Mouse (Mus musculus) liver, embryonic 12.5 days (tissue): Measurements from ENCODE around the gene Hectd4. TPM values are rescaled to one million over a fixed set of nuclear protein-coding genes. Genes with fewer than 3 reads are reported as not detected.
A peak's percentile ranks its signal among the peaks of the same experiment; 100 is the strongest.

Source experiments
- ATAC-seq: fragments of 200-750 bp; cut with Nextera tagmentation; 2 replicates; pipeline ENCODE4 v1.8.0; 2017; ENCODE audit warnings: moderate number of reproducible peaks, mild to moderate bottlenecking, moderate library complexity
- H3K27ac ChIP-seq: fragments of 300-500 bp; sonication (generic); 2 replicates; pipeline ENCODE4 v1.5.1; 2016; ENCODE audit warnings: mild to moderate bottlenecking
- H3K27me3 ChIP-seq: fragments of 300-500 bp; sonication (generic); replicated peaks from 2 replicates; pipeline ENCODE4 v1.6.1; 2016; ENCODE audit warnings: mild to moderate bottlenecking, moderate library complexity
- H3K36me3 ChIP-seq: fragments of 300-500 bp; sonication (generic); 2 replicates; pipeline ENCODE4 v1.6.1; 2016; ENCODE audit warnings: mild to moderate bottlenecking, moderate library complexity
- H3K4me1 ChIP-seq: fragments of 300-500 bp; sonication (generic); 2 replicates; pipeline ENCODE4 v1.6.1; 2016
- H3K4me2 ChIP-seq: fragments of 300-500 bp; sonication (generic); 2 replicates; pipeline ENCODE4 v1.6.1; 2016; ENCODE audit warnings: mild to moderate bottlenecking, moderate library complexity
- H3K4me3 ChIP-seq: fragments of 300-500 bp; sonication (generic); 2 replicates; pipeline ENCODE4 v1.5.1; 2016; ENCODE audit warnings: mild to moderate bottlenecking, moderate library complexity
- H3K9ac ChIP-seq: fragments of 300-500 bp; sonication (generic); 2 replicates; pipeline ENCODE4 v1.6.1; 2016; ENCODE audit warnings: mild to moderate bottlenecking, moderate library complexity
- H3K9me3 ChIP-seq: fragments of 300-500 bp; sonication (generic); replicated peaks from 2 replicates; pipeline ENCODE4 v1.6.1; 2016; ENCODE audit warnings: mild to moderate bottlenecking, moderate library complexity
- WGBS: fragments of 180-500 bp; shearing (Covaris S2); methylation state at CpG from one replicate; pipeline ENCODE4 v1.1.7; 2016; ENCODE audit not compliant: insufficient replicate concordance; 5-methylcytosine and 5-hydroxymethylcytosine counted together
- polyA plus RNA-seq: library from polyadenylated mRNA; unstranded; fragments of >200 nt; fragmentation: Nextera tagmentation; extraction: Ambion mirVana; gene quantifications from 2 replicates; pipeline ENCODE4 v1.2.1, GENCODE M21; 2016

Hectd4 gene
- polyA plus RNA-seq: 13.3 and 14.4 TPM in 2 replicates

DNA sequence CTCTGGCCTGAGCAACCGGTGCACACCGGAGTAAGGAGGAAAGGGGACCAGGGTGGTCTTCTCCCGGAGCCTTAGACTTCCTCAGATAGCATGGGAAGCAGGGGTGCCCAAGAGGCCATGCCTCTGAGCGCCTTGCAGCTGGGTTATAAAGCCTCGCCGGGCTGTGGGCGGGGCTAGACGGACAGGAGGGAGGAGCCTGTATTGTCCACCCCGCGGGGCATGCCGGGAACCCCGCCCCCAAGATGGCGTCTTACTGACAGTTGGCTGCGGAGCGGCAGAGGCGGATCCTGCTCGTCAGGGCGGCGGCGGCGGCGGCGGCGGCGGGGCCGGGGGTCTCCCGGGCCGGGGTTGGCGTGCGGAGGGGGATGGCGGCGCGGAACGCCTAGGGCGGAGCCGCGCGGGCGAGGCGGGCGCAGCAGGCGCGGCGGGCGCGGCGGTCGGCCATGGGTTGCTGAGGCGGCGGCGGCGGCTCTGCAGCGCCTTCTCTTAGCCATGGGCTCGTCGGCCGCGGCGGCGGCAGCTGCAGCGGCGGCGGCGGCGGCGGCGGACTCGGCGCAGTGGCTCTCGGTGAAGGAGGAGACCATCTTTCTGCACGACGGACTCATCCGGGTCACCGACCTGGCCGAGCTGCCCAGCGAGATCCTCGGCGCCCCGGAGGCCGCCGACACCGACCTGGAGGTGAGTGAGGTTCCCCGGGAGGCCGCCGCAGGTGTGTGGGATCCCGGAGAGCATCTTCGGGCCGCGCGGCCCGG lies at the start of gene Hectd4:
TSS of gene Hectd4 (plus strand) at position 240 of the 752 bp plus-strand sequence.
- Histone ChIP-seq H3K4me2 (peak within 1 kb of the TSS; percentile 80), H3K27ac (peak within 1 kb of the TSS; percentile 98), H3K36me3 (peaks cover 6% of the 10 kb centered on the region), H3K9me3 (no peaks in the 10 kb centered on the region), H3K4me1 (peaks cover 72% of the 10 kb centered on the region), H3K27me3 (no peaks in the 10 kb centered on the region), H3K9ac (peak within 1 kb of the TSS; percentile 99), H3K4me3 (peak within 1 kb of the TSS; percentile 97)
- peak; percentile 36 for ATAC-seq
- under 1% methylated on average over 59 of the region's 90 CpGs for WGBS

DNA sequence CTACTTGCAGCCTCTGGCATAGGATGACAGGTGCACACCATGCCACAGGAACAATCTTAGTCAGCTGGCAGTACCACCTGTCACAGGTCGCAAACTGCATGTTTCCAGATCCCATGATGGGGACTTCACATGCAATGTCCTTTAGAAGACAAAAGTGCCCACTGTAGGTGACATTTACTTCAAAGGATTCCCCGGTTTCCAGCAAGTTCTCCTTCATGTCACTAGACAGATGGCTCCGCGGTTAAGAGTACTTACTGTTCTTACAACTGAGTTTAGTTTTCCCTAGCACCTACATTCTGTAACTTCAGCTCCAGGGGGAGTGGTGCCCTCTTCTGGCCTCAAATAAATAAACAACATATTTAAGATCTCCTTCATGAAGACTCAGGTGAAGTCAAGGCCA lies 47.2 kb upstream of the Hectd4 start:
- Histone ChIP-seq H3K9ac (no peak overlapping the region), H3K9me3 (no peaks in the 10 kb centered on the region), H3K27ac (no peak overlapping the region), H3K4me2 (no peak overlapping the region), H3K4me3 (no peak overlapping the region), H3K36me3 (peaks cover 62% of the 10 kb centered on the region), H3K4me1 (peaks cover 30% of the 10 kb centered on the region; the same call in 1 of the 2 replicates), H3K27me3 (no peaks in the 10 kb centered on the region)
- ATAC-seq: no peak
- WGBS: 84% methylated on average over 4 of the region's 4 CpGs

DNA sequence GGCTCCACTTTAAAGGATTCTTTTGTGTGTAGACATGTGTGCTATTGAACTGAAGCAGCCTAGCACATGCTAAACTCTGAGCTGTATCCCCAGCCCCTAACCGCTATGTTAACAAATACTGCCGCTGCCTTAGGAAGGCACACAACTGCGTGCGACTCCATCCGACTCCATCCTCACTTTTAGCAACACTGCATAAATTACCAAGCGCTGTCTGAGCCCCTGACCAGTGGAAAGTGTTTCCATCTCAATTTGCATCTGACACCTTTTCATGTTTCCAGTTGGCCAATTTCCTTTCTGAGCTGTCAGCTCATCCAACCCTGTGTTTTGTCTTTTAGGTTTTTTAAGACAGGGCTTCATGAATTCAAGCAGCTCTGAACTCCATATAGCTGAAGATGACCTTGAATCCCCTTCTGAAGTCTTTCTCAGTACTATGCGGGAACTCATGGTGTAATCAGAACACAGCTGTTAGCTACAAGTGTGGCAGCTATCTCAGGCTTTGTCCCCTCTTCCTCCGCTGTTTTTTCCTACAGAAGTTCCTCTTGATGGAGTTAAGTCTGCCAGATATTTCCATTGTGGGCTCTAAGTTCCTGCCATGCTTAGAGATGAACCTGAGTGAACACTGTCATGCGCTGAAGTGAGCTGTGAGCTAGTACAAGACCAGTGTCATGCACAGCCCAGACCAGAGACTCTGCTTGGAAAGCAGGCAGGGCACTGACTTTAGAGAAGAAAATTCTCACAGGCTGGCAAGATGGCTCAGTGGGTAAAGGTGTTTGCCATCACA lies 40.8 kb upstream of the Hectd4 start:
- Histone ChIP-seq H3K36me3 (peaks cover 22% of the 10 kb centered on the region), H3K9ac (no peak overlapping the region), H3K4me2 (no peak overlapping the region), H3K4me3 (no peak overlapping the region), H3K9me3 (no peaks in the 10 kb centered on the region), H3K4me1 (peaks cover 81% of the 10 kb centered on the region), H3K27me3 (no peaks in the 10 kb centered on the region), H3K27ac (0 out of 2 replicates have a peak overlapping the region, but pooled peaks have one; percentile 11)
- ATAC-seq: no peak
- 73% methylated on average over 9 of the region's 9 CpGs for WGBS

DNA sequence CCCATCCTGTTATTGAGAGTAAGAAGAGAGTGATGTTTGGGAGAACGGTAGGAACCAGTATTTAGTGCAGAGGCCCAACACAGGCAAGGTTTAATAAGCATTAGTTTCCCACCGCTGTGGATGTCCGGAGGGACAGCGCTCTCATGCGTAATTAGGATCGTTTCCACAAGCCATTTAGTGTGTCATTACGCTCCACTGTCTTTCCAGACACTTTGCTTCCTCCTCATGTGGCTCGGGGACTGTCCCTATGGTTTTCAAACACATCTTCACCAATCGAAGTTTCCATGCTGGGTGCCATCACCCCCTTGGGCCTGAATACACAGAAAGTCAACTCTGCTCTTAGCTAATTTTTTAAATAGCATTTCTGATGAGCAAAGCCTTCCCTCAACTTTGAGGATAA lies 36.8 kb upstream of the Hectd4 start:
- 76% methylated on average over 9 of the region's 9 CpGs for WGBS
- Histone ChIP-seq H3K9me3 (no peaks in the 10 kb centered on the region), H3K4me3 (no peak overlapping the region), H3K27ac (no peak overlapping the region; the same call in 1 of the 2 replicates), H3K4me1 (peaks cover 94% of the 10 kb centered on the region), H3K4me2 (no peak overlapping the region), H3K27me3 (no peaks in the 10 kb centered on the region), H3K36me3 (0 out of 2 replicates have a peak, but pooled peaks cover 13% of the 10 kb centered on the region), H3K9ac (no peak overlapping the region)
- no peak for ATAC-seq

DNA sequence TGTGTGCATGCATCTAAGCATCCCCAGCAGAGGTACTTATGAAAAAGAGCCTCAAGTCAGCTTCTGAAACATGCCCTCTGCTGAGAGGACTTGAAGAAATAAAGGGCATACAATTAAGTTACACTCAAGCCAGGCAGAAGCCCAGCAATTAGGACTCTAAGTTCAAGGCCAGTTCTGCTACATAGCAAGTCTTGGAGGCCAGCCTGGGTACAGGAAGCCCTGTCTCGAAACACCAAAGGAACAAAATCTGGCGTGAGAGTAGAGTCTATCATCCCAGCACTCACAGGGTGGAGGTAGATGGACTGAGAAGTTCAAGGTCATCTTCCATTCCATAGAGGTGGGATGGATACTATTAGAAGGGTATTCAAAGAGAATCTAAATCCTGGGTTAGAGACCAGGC lies 35.6 kb upstream of the Hectd4 start:
- Histone ChIP-seq H3K9me3 (no peaks in the 10 kb centered on the region), H3K9ac (no peak overlapping the region), H3K27me3 (no peaks in the 10 kb centered on the region), H3K4me1 (peaks cover 94% of the 10 kb centered on the region), H3K27ac (peak overlapping the region; percentile 82), H3K4me2 (peak overlapping the region; percentile 54), H3K4me3 (no peak overlapping the region), H3K36me3 (0 out of 2 replicates have a peak, but pooled peaks cover 13% of the 10 kb centered on the region)
- no peak for ATAC-seq
- 52% methylated on average over 2 of the region's 2 CpGs for WGBS

DNA sequence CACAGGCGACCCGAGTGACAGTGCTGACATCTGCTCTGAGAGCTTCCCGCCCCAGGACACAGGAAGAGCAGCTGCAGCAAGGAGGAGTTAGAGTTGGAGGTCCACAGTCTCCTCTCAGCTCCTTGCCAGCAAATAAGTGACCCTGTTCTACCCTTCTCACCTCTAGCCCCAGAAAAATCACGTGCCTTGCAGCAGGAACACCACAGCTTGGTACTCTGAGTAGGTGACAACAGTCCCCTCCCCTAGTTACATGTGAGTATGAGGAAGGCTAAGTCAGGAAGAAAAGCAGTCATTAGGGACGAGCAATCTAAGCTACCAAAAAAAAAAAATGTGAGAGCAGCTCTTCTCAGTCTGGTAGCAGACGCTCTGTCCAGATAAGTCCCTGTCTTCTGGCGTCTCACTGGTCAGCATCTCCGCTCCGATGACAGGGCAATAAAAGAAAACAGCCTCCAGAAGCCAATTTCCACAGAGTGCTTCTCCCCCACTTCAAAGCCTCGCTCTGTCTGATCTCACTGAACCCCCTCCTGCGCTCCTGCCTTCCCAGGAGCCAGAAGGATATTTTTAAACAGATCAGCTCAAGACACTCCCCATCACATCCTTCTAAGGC lies 35.0 kb upstream of the Hectd4 start:
- peaks cover 93% of the 10 kb centered on the region for H3K4me1 ChIP-seq
- no peaks in the 10 kb centered on the region for H3K9me3 ChIP-seq
- H3K27me3 ChIP-seq: no peaks in the 10 kb centered on the region
- H3K9ac ChIP-seq: peak overlapping the region; percentile 44
- peak overlapping the region; percentile 16; the same call in 1 of the 2 replicates for H3K4me3 ChIP-seq
- H3K4me2 ChIP-seq: peak overlapping the region; percentile 54
- peak; percentile 78 for ATAC-seq
- 0 out of 2 replicates have a peak, but pooled peaks cover 13% of the 10 kb centered on the region for H3K36me3 ChIP-seq
- WGBS: 12% methylated on average over 11 of the region's 11 CpGs
- H3K27ac ChIP-seq: peak overlapping the region; percentile 82

DNA sequence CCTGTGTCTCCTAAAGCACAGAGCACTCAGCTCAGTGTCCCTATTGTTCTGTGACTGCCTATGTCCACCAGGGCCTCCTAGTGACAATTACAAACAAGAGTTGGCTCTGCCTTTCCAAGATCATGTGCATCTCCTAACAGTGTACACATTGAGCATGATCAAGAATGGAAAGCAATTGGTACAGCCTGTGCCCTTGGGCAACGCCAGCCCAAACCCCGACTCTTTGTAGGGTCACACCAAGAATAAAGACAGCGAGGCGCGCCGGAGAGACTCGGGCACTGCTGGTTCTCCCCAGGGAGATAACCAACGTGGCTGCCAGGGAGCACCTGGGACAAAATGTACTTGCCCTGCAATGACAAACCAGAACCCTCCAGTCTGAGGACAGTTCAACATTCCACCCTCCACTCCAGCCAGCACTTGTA lies 32.4 kb upstream of the Hectd4 start:
- H3K36me3 ChIP-seq: 0 out of 2 replicates have a peak, but pooled peaks cover 13% of the 10 kb centered on the region
- WGBS: 78% methylated on average over 8 of the region's 8 CpGs
- peak overlapping the region; percentile 15; the same call in 1 of the 2 replicates for H3K9ac ChIP-seq
- ATAC-seq: no peak
- no peaks in the 10 kb centered on the region for H3K9me3 ChIP-seq
- peaks cover 90% of the 10 kb centered on the region for H3K4me1 ChIP-seq
- H3K27me3 ChIP-seq: no peaks in the 10 kb centered on the region
- peak overlapping the region; percentile 38; the same call in 1 of the 2 replicates for H3K4me2 ChIP-seq
- H3K4me3 ChIP-seq: no peak overlapping the region
- no peak overlapping the region; the same call in 1 of the 2 replicates for H3K27ac ChIP-seq

DNA sequence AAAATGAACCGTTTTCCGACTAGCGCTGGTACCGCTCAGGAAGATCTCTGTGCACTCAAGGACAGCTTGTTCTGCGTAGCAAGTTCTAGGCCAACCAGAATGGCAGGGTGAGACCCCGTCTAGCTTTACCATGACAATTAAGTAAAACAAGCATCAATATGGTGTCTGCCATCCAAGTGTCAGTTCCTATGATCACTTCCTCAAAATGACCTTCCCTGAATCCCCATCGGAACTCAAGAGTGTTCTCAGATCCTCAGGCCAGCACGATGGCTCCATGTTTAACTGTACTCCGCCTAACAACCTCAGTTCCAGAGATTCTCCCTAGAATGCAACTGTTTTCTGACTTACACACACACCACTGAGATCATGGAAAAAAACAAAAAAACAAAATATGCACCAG lies 31.8 kb upstream of the Hectd4 start:
- no peak overlapping the region for H3K27ac ChIP-seq
- no peaks in the 10 kb centered on the region for H3K9me3 ChIP-seq
- H3K4me1 ChIP-seq: peaks cover 90% of the 10 kb centered on the region
- ATAC-seq: no peak
- H3K4me3 ChIP-seq: 0 out of 2 replicates have a peak overlapping the region, but pooled peaks have one; percentile 3
- 80% methylated on average over 9 of the region's 9 CpGs for WGBS
- 0 out of 2 replicates have a peak overlapping the region, but pooled peaks have one; percentile 39 for H3K9ac ChIP-seq
- 0 out of 2 replicates have a peak overlapping the region, but pooled peaks have one; percentile 38 for H3K4me2 ChIP-seq
- 0 out of 2 replicates have a peak, but pooled peaks cover 13% of the 10 kb centered on the region for H3K36me3 ChIP-seq
- no peaks in the 10 kb centered on the region for H3K27me3 ChIP-seq

DNA sequence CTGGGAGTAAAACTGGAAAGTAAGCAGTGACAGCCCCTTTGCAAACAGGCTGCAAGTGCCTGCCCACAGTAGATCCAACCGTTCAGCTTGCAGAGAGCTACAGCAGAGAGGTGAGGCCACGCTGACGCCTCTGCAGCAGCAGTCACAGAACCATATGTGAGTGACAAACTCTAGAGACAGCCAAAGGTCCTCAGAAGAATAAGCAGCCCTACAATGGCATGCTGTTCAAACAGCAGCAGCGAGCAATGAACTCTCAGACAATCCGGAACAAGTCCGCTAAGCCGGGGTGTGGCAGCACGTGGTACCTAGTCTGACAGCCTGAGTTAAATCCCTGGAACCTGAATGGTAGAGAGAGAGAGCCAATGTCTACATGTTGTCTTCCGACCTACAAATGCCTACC lies 30.8 kb upstream of the Hectd4 start:
- ATAC-seq: no peak
- H3K4me2 ChIP-seq: peak overlapping the region; percentile 38
- 57% methylated on average over 9 of the region's 9 CpGs for WGBS
- 0 out of 2 replicates have a peak, but pooled peaks cover 8% of the 10 kb centered on the region for H3K36me3 ChIP-seq
- H3K27me3 ChIP-seq: no peaks in the 10 kb centered on the region
- H3K4me3 ChIP-seq: peak overlapping the region; percentile 26
- H3K27ac ChIP-seq: 0 out of 2 replicates have a peak overlapping the region, but pooled peaks have one; percentile 0
- H3K9ac ChIP-seq: 0 out of 2 replicates have a peak overlapping the region, but pooled peaks have one; percentile 19
- no peaks in the 10 kb centered on the region for H3K9me3 ChIP-seq
- peaks cover 90% of the 10 kb centered on the region for H3K4me1 ChIP-seq

DNA sequence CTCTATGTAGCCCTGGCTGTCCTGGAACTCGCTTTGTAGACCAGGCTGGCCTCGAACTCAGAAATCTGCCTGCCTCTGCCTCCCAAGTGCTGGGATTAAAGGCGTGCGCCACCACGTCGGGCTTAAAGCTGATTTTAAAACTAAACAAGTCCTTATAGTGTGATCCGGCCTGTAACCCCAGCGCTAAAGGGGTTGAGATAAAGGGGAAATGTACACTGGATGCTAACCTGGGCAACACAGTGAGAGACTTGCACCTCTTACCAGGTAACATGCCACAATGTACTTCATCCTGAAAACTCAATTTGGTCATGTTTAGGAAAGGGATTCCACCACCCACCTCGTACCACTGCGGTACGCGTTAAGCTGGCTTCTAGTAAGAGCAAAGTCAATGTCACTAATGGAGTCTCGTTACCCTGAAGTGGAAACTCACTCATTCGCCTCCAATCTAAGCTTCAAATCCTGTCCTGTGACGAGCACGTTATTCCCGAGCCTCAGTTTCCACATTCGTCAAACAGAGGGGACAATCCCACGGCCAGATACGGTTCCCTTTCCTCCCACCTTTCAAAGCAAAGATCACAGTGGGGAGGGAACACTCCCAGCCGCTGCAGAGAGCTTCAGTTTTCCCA lies 29.7 kb upstream of the Hectd4 start:
- Histone ChIP-seq H3K9me3 (no peaks in the 10 kb centered on the region), H3K36me3 (0 out of 2 replicates have a peak, but pooled peaks cover 8% of the 10 kb centered on the region), H3K27ac (peak overlapping the region; percentile 88), H3K9ac (peak overlapping the region; percentile 92), H3K4me3 (peak overlapping the region; percentile 92), H3K4me1 (peaks cover 90% of the 10 kb centered on the region), H3K27me3 (no peaks in the 10 kb centered on the region), H3K4me2 (peak overlapping the region; percentile 85)
- WGBS: 17% methylated on average over 21 of the region's 21 CpGs
- no peak for ATAC-seq
